ENCODE assay signal across 9 mouse cellular contexts in the genomic region with DNA sequence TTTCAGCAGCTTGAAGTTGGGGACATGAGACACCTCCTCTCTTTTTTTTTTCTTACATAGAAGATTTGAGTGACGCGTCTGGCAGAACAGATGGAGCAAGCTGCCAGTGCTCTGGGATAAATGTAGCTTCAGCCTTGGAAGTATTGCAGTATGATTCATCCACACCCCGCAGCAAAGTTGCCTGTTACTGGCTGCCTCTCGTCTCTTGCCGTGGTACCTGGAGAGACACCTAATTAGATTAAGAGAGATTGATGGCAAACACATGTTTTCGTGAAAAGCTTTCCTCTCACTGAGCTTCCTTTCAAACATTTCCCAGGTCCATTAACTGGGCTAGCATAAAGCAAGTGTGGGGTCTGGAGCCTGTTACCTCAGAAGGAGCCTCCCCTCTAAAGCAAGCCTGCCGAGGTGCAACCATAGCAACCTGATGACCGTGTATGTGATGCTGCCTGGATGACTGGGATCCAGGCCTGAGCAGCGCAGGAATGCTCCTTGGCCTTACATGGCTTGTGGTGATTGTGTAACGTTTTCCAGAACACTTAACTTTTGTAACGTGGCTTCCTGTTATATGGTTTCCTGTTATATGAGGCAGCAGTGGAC.
A peak's percentile ranks its signal among the peaks of the same experiment; 100 is the strongest.
DNase-seq lines count a peak whose midpoint lies in the region; ATAC-seq lines count a peak whose summit lies in the region.
"Had no signal": no experiment of that assay in that cellular context is flagged by ENCODE, and none has a peak within 500 bp of the region (broad histone marks: within the 10 kb centered on the region; RNA-seq: fewer than 3 reads in every experiment).

No protein-coding gene starts in this region.

- peaks cover 6% of the 10 kb centered on the region for H3K36me3 ChIP-seq in forebrain, embryonic 12.5 days (replicated peaks)
- H3K36me3 ChIP-seq: liver, embryonic 15.5 days had no signal

- 60% methylated on average over 11 of the region's 11 CpGs for WGBS in forebrain, embryonic 12.5 days

- no peaks in the 10 kb centered on the region; the same call in 1 of the 2 replicates for H3K4me1 ChIP-seq in forebrain, embryonic 12.5 days
- H3K4me1 ChIP-seq: liver, embryonic 15.5 days had no signal

- no peaks in the 10 kb centered on the region for H3K9me3 ChIP-seq in forebrain, embryonic 12.5 days
- H3K9me3 ChIP-seq: liver, embryonic 15.5 days had no signal

- H3K9ac ChIP-seq in forebrain, embryonic 12.5 days = no peak overlapping the region
- H3K9ac ChIP-seq: liver, embryonic 15.5 days had no signal

- intact Hi-C loops in heart, postnatal 25 days (cut with DNase I) = no loop called here
- intact Hi-C loops in left cerebral cortex, postnatal 10 days (cut with DNase I) = loop anchor here (5.0 kb wide), 1 partner anchor 102 kb away; the partner anchor contains the start of gene Cblb

- ATAC-seq in forebrain, embryonic 12.5 days (ENCODE audit: low FRiP score) = peak; percentile 78; the same call in 1 of the 2 replicates

- H3K4me3 ChIP-seq in forebrain, embryonic 12.5 days (replicated peaks) = no peak overlapping the region
- H3K4me3 ChIP-seq: liver, embryonic 15.5 days had no signal

- peak; percentile 67 for DNase-seq in NIH3T3 (ENCODE audit: low read depth)
- peak; percentile 37 to 61 for DNase-seq in cerebellum, adult 18-20 months
- DNase-seq in heart, postnatal 25 days (ENCODE audit: low spot score) = peak; percentile 41
- DNase-seq in left cerebral cortex, postnatal 10 days (ENCODE audit: extremely low spot score in 1 of 2, low spot score in 2 of 2) = peak; percentile 42 to 67
- peak; percentile 75 to 77 for DNase-seq in right cerebral cortex, adult 2 months (ENCODE audit: low spot score in 2 of 2)
- no peak for DNase-seq in T-cell, adult 2 months (ENCODE audit: low spot score)
- no peak for DNase-seq in retina, embryonic 14.5 days (ENCODE audit: low spot score)

- H3K4me2 ChIP-seq in forebrain, embryonic 12.5 days = no peak overlapping the region
- H3K4me2 ChIP-seq: liver, embryonic 15.5 days had no signal

- no peaks in the 10 kb centered on the region for H3K27me3 ChIP-seq in forebrain, embryonic 12.5 days
- H3K27me3 ChIP-seq: liver, embryonic 15.5 days had no signal

- H3K27ac ChIP-seq in forebrain, embryonic 12.5 days = no peak overlapping the region
- H3K27ac ChIP-seq: liver, embryonic 15.5 days had no signal

Comparison
In these comparisons a context has a peak if more than half of its experiments do, and no peak if none do; other contexts are left out.
1. DNase-seq: peak in NIH3T3 (single experiment), cerebellum, adult 18-20 months (2 of 2), heart, postnatal 25 days (single experiment), left cerebral cortex, postnatal 10 days (2 of 2) and right cerebral cortex, adult 2 months (2 of 2); none in T-cell, adult 2 months (single experiment) and retina, embryonic 14.5 days (single experiment).